Mouse (Mus musculus) heart, embryonic 15.5 days (tissue): ENCODE measurements around the gene Pbxip1. TPM values are rescaled to one million over a fixed set of nuclear protein-coding genes. Genes with fewer than 3 reads are reported as not detected.
"Not testable (repeated sequence)": the region's sequence is repeated elsewhere in the genome, so short reads cannot be mapped to it uniquely, and the experiment has no call there.

Experiments
- ATAC-seq: fragments of 200-750 bp; cut with Nextera tagmentation; replicated peaks from 2 replicates; pipeline ENCODE4 v1.8.0; 2017; ENCODE audit warnings: low read depth, moderate TSS enrichment; ENCODE audit not compliant: insufficient number of reproducible peaks, insufficient read depth, low FRiP score
- H3K27ac ChIP-seq: fragments of 300-500 bp; sonication (generic); 2 replicates; pipeline ENCODE4 v1.5.1; 2015; ENCODE audit warnings: mild to moderate bottlenecking, inconsistent platforms
- H3K27me3 ChIP-seq: fragments of 300-500 bp; sonication (generic); 2 replicates; pipeline ENCODE4 v1.6.1; 2015; ENCODE audit warnings: inconsistent platforms
- H3K36me3 ChIP-seq: fragments of 300-500 bp; sonication (generic); 2 replicates; pipeline ENCODE4 v1.6.1; 2015; ENCODE audit warnings: mild to moderate bottlenecking, inconsistent platforms
- H3K4me1 ChIP-seq: fragments of 300-500 bp; sonication (generic); replicated peaks from 2 replicates; pipeline ENCODE4 v1.6.1; 2015; ENCODE audit warnings: inconsistent platforms
- H3K4me2 ChIP-seq: fragments of 300-500 bp; sonication (generic); 2 replicates; pipeline ENCODE4 v1.6.1; 2015; ENCODE audit warnings: inconsistent platforms, mild to moderate bottlenecking, moderate library complexity
- H3K4me3 ChIP-seq: fragments of 300-500 bp; sonication (generic); 2 replicates; pipeline ENCODE4 v1.5.1; 2015; ENCODE audit warnings: mild to moderate bottlenecking, inconsistent platforms
- H3K9ac ChIP-seq: fragments of 300-500 bp; sonication (generic); 2 replicates; pipeline ENCODE4 v1.6.1; 2015; ENCODE audit warnings: mild to moderate bottlenecking, inconsistent platforms
- H3K9me3 ChIP-seq: fragments of 300-500 bp; sonication (generic); replicated peaks from 2 replicates; pipeline ENCODE4 v1.6.1; 2016; ENCODE audit warnings: inconsistent platforms
- WGBS: fragments of 180-500 bp; shearing (Covaris S2); methylation state at CpG from one replicate; pipeline ENCODE4 v1.1.7; 2015; ENCODE audit warnings: mixed read lengths; 5-methylcytosine and 5-hydroxymethylcytosine counted together
- polyA plus RNA-seq: library from polyadenylated mRNA; unstranded; fragments of >200 nt; fragmentation: Nextera tagmentation; extraction: Ambion mirVana; gene quantifications from 2 replicates; pipeline ENCODE4 v1.2.1, GENCODE M21; 2015

The Pbxip1 gene
- polyA plus RNA-seq, 1 experiment from 2014 or later = 64.7 TPM

DNA sequence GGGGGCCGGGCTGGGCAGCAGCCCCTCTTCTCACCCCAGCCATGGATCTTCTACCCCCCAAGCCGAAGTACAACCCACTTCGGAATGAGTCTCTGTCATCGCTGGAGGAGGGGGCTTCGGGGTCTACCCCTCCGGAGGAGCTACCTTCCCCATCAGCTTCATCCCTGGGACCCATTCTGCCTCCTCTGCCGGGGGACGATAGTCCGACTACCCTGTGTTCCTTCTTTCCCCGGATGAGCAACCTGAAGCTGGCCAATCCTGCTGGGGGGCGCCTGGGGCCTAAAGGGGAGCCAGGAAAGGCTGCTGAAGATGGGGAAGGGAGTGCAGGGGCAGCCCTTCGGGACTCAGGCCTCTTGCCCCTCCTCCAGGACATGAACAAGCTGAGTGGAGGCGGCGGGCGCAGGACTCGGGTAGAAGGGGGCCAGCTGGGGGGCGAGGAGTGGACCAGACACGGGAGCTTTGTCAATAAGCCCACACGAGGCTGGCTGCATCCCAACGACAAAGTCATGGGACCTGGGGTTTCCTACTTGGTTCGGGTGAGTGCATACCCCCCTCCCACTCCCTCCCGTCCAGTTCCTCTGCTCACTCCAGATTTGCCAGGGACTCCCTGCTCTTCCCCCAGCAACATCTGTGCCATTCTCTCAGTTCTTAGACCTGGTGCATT, 14.6 kb upstream of the Pbxip1 start:
- WGBS = 10% methylated on average over 22 of the region's 22 CpGs
- peak overlapping the region; percentile 70 for H3K4me3 ChIP-seq
- peaks cover 47% of the 10 kb centered on the region for H3K4me1 ChIP-seq

DNA sequence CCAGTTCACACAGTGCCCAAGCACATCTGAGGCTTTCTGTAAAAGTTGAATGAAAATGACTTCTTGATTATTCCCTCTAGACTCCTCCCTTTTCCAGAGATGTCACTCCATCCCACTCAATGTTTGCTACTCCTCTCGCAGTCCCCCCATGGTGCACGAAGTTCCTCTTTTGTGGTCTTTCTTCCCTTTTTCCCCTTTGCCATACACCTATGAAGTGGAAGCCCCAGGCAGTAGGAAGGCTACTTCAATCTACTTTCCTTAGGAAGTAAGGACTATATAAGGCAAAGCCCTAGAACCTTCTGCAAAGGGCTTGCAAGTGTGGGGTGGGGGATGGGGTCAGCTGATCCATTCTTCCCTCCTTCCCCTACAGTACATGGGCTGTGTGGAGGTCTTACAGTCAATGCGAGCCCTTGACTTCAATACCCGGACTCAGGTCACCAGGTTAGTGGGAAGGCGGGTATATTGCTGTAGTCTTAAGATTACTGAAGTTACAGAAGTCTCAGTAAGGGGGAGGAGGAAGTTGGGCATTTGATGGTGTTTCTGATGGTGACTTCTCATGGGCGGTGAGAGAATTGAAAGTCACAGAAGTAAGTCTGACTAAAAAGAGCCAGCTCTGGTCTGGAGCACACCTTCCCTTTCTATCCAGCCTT, 13.8 kb upstream of the Pbxip1 start:
- H3K27me3 ChIP-seq = no peaks in the 10 kb centered on the region
- WGBS = 65% methylated on average over 6 of the region's 6 CpGs
- ATAC-seq = no peak
- H3K27ac ChIP-seq = peak overlapping the region; percentile 99
- no peaks in the 10 kb centered on the region for H3K9me3 ChIP-seq
- peak overlapping the region; percentile 28; the same call in 1 of the 2 replicates for H3K9ac ChIP-seq
- H3K4me2 ChIP-seq = peak overlapping the region; percentile 71
- peaks cover 35% of the 10 kb centered on the region for H3K36me3 ChIP-seq
- H3K4me3 ChIP-seq = peak overlapping the region; percentile 70
- H3K4me1 ChIP-seq = peaks cover 42% of the 10 kb centered on the region

More for the DNA sequence above, 14.6 kb upstream of the Pbxip1 start:
- ATAC-seq = no peak
- Histone ChIP-seq H3K9me3 (no peaks in the 10 kb centered on the region), H3K27ac (peak overlapping the region; percentile 99), H3K9ac (peak overlapping the region; percentile 52), H3K36me3 (peaks cover 27% of the 10 kb centered on the region), H3K27me3 (no peaks in the 10 kb centered on the region), H3K4me2 (peak overlapping the region; percentile 71)

DNA sequence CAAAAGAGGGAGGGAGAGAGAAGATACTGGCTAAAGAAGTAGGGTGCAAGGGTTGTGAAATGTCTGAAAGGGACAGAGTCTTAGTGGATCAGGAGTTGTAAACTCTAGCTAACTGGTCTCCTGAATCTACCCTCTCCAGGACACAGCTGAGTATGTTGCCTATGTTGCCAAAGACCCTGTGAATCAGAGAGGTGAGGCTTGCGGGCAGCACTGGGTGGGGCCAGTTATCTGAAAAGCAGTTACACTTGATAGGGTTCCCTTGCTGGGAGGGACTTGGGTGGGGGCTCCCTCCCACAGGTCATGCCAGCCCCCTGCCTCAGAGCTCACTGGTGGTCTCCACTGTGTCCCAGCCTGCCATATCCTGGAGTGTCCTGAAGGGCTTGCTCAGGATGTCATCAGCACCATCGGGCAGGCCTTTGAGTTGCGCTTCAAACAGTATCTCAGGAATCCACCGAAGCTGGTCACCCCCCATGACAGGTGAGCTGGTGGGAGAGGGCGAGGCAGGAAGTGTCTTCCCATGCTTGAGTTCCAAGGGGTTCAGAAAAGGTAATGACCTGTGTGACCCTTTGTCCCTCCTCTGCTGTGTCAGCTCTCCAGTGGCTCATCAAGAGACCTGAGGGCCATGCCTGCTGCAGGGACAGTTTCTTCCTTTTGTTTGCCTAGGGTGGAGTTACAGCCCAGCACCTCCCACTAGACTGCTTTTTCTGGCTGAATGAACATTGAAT, 11.9 kb upstream of the Pbxip1 start:
- ATAC-seq = no peak

DNA sequence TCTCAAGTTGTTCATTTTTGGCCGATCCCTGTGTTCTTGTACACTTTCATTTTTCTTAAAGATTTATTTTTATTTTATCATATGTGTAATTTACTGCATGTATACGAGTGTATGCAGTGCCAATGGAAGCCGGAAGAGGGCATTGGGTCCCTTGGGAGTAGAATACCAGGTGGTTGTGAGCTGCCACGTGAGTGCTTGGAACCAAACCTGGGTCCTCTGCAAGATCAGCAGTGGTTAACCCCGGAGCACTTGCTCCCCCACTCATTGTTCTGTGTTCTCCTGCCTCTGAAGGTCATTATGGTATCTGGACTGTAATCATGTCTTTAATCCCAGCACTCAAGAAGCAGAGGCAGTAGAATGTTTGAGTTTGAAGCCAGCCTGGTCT, 11.4 kb upstream of the Pbxip1 start:
- H3K9me3 ChIP-seq = no peaks in the 10 kb centered on the region
- no peak overlapping the region for H3K27ac ChIP-seq
- H3K4me3 ChIP-seq = no peak overlapping the region
- H3K4me2 ChIP-seq = no peak overlapping the region
- peaks cover 43% of the 10 kb centered on the region for H3K36me3 ChIP-seq
- H3K9ac ChIP-seq = no peak overlapping the region
- H3K4me1 ChIP-seq = peaks cover 36% of the 10 kb centered on the region
- no peak for ATAC-seq
- H3K27me3 ChIP-seq = no peaks in the 10 kb centered on the region
- 80% methylated on average over 5 of the region's 5 CpGs for WGBS

More for the DNA sequence above, 11.9 kb upstream of the Pbxip1 start:
- Histone ChIP-seq H3K27ac (no peak overlapping the region), H3K27me3 (no peaks in the 10 kb centered on the region), H3K9me3 (no peaks in the 10 kb centered on the region), H3K36me3 (peaks cover 43% of the 10 kb centered on the region), H3K9ac (no peak overlapping the region), H3K4me3 (no peak overlapping the region), H3K4me1 (peaks cover 42% of the 10 kb centered on the region), H3K4me2 (no peak overlapping the region)
- WGBS = 86% methylated on average over 5 of the region's 5 CpGs

DNA sequence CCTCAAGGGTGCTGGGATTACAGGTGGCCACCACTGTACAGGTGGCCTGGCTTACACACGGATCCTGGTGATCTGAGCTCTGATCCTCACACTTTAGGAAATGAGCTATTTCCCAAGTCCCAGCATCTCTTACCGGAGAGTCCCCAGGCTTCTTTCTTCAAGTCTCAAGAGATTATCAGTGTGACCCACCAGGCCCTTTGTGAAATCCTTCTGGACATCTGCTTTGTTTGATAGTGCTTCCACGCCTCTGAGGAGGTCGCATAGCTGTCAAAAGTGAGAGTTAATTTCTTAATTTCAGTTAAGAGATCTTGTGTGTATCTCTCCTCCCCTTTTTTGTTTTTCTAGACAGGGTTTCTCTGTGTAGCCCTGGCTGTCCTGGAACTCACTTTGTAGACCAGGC, 10.6 kb upstream of the Pbxip1 start:
- Histone ChIP-seq H3K9me3 (no peaks in the 10 kb centered on the region), H3K4me3 (no peak overlapping the region), H3K4me2 (no peak overlapping the region), H3K27ac (no peak overlapping the region), H3K4me1 (peaks cover 35% of the 10 kb centered on the region), H3K27me3 (no peaks in the 10 kb centered on the region), H3K9ac (no peak overlapping the region), H3K36me3 (peaks cover 43% of the 10 kb centered on the region)
- no peak for ATAC-seq
- WGBS = 84% methylated on average over 4 of the region's 4 CpGs

DNA sequence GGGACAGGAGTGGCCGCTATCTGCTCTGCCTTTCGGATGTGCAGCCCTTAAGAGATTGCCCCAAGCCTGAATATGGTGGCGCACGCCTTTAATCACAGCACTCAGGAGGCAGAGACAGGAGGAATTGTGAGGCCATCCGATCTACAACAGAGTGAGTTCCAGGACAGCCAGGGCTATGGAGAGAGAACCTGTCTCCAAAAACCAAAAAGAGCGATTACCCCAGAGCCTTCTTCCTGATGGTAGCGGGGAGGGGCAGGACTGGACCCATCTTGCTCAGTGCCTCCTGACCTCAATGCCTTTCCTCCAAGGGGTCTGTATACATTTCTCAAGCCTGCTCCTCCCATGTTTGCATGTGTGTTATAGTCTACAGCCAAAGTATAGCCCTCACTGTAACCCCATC, 7.5 kb upstream of the Pbxip1 start:
- not testable (repeated sequence) for ATAC-seq, H3K4me2 ChIP-seq
- peaks cover 58% of the 10 kb centered on the region for H3K36me3 ChIP-seq

DNA sequence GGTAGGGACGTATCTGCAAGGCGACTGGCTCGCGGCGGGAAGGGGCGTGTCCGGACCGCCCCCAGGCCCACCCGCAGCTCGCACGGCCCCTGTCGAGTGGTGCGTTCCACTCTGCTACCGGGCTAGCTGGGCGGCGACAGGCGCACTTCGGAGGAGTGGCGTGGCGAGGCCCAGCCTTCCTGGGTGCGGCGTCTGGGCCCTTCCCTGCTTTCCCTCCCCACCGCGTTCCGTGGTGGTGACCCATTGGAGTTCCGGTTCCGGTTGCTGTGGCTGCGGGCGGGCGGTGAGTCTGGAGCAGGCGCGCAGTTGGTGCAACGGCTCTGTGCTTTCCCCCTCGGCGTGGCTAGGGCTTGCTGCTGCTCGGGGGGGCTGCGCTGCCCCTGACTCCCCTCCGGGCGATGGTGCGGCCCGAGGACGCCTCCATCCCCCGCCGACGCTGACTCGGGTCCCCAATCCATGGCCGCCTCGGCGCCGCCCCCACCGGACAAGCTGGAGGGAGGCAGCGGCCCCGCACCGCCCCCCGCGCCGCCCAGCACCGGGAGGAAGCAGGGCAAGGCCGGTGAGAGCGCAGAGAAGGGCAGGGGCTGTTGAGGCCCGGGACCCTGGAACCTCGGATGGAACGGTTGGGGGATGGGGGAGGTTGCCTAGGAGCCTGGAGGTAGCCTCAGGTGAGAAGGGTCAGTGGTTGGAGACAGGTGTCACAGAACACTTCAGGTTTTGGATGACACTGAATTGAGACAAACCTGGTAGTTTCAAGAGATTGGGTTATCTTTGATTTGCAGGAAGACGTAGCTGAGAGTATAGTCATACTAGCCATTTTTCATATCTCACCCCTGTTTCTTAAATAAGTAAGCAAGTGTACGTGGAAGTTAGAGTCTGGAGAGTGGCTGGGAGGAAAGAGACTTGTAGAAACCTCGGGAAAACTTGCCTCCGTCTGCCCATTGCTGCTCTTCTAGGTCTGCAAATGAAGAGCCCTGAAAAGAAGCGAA, 6.0 kb upstream of the Pbxip1 start, which contains the start of gene Pygo2:
Pygo2 (plus strand) TSS at position 44 of the 989 bp plus-strand sequence.
- Histone ChIP-seq H3K36me3 (peaks cover 46% of the 10 kb centered on the region), H3K27ac (peak within 1 kb of the TSS; percentile 90), H3K4me1 (peaks cover 24% of the 10 kb centered on the region), H3K4me3 (peak within 1 kb of the TSS; percentile 92), H3K9ac (peak within 1 kb of the TSS; percentile 93), H3K4me2 (peak within 1 kb of the TSS; percentile 85), H3K27me3 (no peaks in the 10 kb centered on the region), H3K9me3 (no peaks in the 10 kb centered on the region)
- peak; percentile 96 for ATAC-seq
- 2% methylated on average over 68 of the region's 68 CpGs for WGBS

More for the DNA sequence above, 7.5 kb upstream of the Pbxip1 start:
- not testable (repeated sequence) for H3K9ac ChIP-seq, H3K27me3 ChIP-seq, H3K9me3 ChIP-seq, H3K27ac ChIP-seq, H3K4me3 ChIP-seq
- WGBS = 89% methylated on average over 7 of the region's 7 CpGs
- peaks cover 23% of the 10 kb centered on the region for H3K4me1 ChIP-seq

DNA sequence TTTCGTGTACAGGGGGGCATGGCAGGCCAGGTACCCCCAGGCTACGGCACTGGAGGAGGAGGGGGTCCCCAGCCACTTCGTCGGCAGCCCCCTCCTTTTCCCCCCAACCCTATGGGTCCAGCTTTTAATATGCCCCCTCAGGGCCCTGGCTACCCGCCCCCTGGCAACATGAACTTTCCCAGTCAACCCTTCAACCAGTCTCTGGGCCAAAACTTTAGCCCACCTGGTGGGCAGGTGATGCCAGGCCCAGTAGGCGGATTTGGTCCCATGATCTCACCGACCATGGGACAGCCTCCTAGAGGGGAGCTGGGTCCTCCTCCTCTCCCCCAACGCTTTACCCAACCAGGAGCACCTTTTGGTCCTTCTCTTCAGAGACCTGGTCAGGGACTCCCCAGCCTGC, 3.9 kb upstream of the Pbxip1 start:
- Histone ChIP-seq H3K4me2 (no peak overlapping the region), H3K27me3 (no peaks in the 10 kb centered on the region), H3K36me3 (peaks cover 31% of the 10 kb centered on the region), H3K4me3 (no peak overlapping the region), H3K9ac (no peak overlapping the region), H3K4me1 (peaks cover 34% of the 10 kb centered on the region), H3K27ac (no peak overlapping the region), H3K9me3 (no peaks in the 10 kb centered on the region)
- WGBS = 92% methylated on average over 8 of the region's 8 CpGs
- ATAC-seq = no peak

DNA sequence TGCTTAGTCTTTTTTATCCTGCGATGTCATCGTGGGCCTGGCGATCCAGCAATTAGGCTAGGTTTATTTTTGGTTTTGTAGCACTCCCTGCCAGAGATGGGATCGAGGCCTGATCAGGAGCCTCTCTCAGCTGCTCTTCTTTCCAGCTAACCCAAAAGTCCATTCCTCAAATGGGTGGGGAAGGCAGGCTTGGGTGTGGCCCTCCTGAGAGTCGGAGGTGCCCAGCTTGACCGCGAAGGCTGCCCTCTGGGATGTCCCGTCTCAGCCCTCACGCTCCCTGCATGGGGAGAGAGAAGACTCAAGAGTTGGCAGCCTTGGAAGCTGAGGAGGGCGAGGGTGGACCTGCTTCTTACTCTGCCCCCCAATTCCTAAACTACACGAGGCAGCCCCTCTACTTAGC, 2.0 kb upstream of the Pbxip1 start:
- ATAC-seq = no peak
- no peaks in the 10 kb centered on the region for H3K9me3 ChIP-seq
- H3K4me3 ChIP-seq = no peak overlapping the region
- peaks cover 41% of the 10 kb centered on the region for H3K4me1 ChIP-seq
- no peaks in the 10 kb centered on the region for H3K27me3 ChIP-seq
- WGBS = 77% methylated on average over 11 of the region's 11 CpGs
- peaks cover 22% of the 10 kb centered on the region for H3K36me3 ChIP-seq
- H3K9ac ChIP-seq = no peak overlapping the region
- no peak overlapping the region for H3K4me2 ChIP-seq
- no peak overlapping the region for H3K27ac ChIP-seq

DNA sequence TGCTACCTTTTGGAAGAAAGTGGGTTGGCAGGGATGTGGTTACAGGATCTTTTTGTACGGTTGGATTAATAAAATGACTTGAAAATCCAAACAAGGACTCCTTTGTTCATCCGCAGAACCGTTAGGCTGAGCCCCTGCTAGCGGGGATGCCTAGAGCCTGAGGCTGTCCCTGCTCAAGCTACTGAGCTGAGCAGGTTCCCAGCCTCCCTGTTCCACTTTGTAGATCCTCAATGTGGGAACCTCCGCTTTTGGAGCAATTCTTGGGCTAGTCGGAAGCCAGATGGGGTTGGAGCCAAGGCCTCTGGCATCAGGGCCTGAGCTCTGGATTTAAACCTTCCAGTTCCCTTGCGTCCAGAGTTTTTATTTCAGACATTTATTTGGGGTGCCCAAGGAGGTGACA, 1.5 kb upstream of the Pbxip1 start:
- Histone ChIP-seq H3K4me2 (no peak overlapping the region), H3K27ac (no peak overlapping the region), H3K36me3 (peaks cover 25% of the 10 kb centered on the region), H3K27me3 (no peaks in the 10 kb centered on the region), H3K9ac (no peak overlapping the region), H3K4me3 (no peak overlapping the region), H3K9me3 (no peaks in the 10 kb centered on the region), H3K4me1 (peaks cover 41% of the 10 kb centered on the region)
- 76% methylated on average over 7 of the region's 7 CpGs for WGBS
- no peak for ATAC-seq
